Mouse (Mus musculus): Measurements from ENCODE around the gene Cbx1.

Cbx1 gene

GRCm38 (mm10) chr11:96788871-96789795, at the start of gene Cbx1:
TSS of gene Cbx1 (plus strand) at chr11:96789127.
- DNase-seq (ENCODE audit: low read depth, low spot score): peak; percentile 98

GRCm38 (mm10) chr11:96740796-96741195, 48.1 kb upstream of the Cbx1 start:
- no peak for DNase-seq (ENCODE audit: low read depth, low spot score)

GRCm38 (mm10) chr11:96741995-96742394, 46.9 kb upstream of the Cbx1 start:
- no peak for DNase-seq (ENCODE audit: low read depth, low spot score)

- DNase-seq (ENCODE audit: low read depth, low spot score): no peak
Observed at GRCm38 (mm10) chr11:96743000-96743399, 45.9 kb upstream of the Cbx1 start.

GRCm38 (mm10) chr11:96743891-96744290, 45.0 kb upstream of the Cbx1 start:
- DNase-seq (ENCODE audit: low read depth, low spot score): no peak

GRCm38 (mm10) chr11:96746648-96747047, 42.3 kb upstream of the Cbx1 start:
- no peak for DNase-seq (ENCODE audit: low read depth, low spot score)

- DNase-seq (ENCODE audit: low read depth, low spot score): no peak
Observed at GRCm38 (mm10) chr11:96747555-96747954, 41.4 kb upstream of the Cbx1 start.

GRCm38 (mm10) chr11:96755298-96755697, 33.6 kb upstream of the Cbx1 start:
- DNase-seq (ENCODE audit: low read depth, low spot score): peak; percentile 72

GRCm38 (mm10) chr11:96757421-96757820, 31.5 kb upstream of the Cbx1 start:
- DNase-seq (ENCODE audit: low read depth, low spot score): peak; percentile 57

GRCm38 (mm10) chr11:96758402-96758801, 30.5 kb upstream of the Cbx1 start:
- DNase-seq (ENCODE audit: low read depth, low spot score): no peak

- DNase-seq (ENCODE audit: low read depth, low spot score): peak; percentile 89
Observed at GRCm38 (mm10) chr11:96760042-96760441, 28.9 kb upstream of the Cbx1 start.

- DNase-seq (ENCODE audit: low read depth, low spot score): no peak
Observed at GRCm38 (mm10) chr11:96761984-96762383, 26.9 kb upstream of the Cbx1 start.

GRCm38 (mm10) chr11:96762742-96763470, 26.0 kb upstream of the Cbx1 start:
- no peak for DNase-seq (ENCODE audit: low read depth, low spot score)

GRCm38 (mm10) chr11:96764511-96765350, 24.2 kb upstream of the Cbx1 start:
- no peak for DNase-seq (ENCODE audit: low read depth, low spot score)

- DNase-seq (ENCODE audit: low read depth, low spot score): no peak
Observed at GRCm38 (mm10) chr11:96765645-96766044, 23.3 kb upstream of the Cbx1 start.

GRCm38 (mm10) chr11:96766555-96766954, 22.4 kb upstream of the Cbx1 start:
- DNase-seq (ENCODE audit: low read depth, low spot score): no peak

- peak; percentile 68 for DNase-seq (ENCODE audit: low read depth, low spot score)
Observed at GRCm38 (mm10) chr11:96767096-96767495, 21.8 kb upstream of the Cbx1 start.

GRCm38 (mm10) chr11:96768240-96768639, 20.7 kb upstream of the Cbx1 start:
- no peak for DNase-seq (ENCODE audit: low read depth, low spot score)

GRCm38 (mm10) chr11:96771274-96771975, 17.5 kb upstream of the Cbx1 start:
- DNase-seq (ENCODE audit: low read depth, low spot score): no peak

GRCm38 (mm10) chr11:96772413-96772812, 16.5 kb upstream of the Cbx1 start:
- DNase-seq (ENCODE audit: low read depth, low spot score): no peak

- DNase-seq (ENCODE audit: low read depth, low spot score): peak; percentile 69
Observed at GRCm38 (mm10) chr11:96774536-96774935, 14.4 kb upstream of the Cbx1 start.
